Mouse (Mus musculus) lung, postnatal 0 days (tissue): ENCODE results near the gene Poldip2.

ENCODE experiments used
- CTCF ChIP-seq: IDR thresholded peaks from 2 replicates; pipeline ENCODE4 v1.5.1; 2016; ENCODE audit warnings: antibody characterized with exemption, mild to moderate bottlenecking
- EP300 ChIP-seq: IDR thresholded peaks from 2 replicates; pipeline ENCODE4 v1.6.1; 2016; ENCODE audit warnings: antibody characterized with exemption, mild to moderate bottlenecking, control low read depth

DNA sequence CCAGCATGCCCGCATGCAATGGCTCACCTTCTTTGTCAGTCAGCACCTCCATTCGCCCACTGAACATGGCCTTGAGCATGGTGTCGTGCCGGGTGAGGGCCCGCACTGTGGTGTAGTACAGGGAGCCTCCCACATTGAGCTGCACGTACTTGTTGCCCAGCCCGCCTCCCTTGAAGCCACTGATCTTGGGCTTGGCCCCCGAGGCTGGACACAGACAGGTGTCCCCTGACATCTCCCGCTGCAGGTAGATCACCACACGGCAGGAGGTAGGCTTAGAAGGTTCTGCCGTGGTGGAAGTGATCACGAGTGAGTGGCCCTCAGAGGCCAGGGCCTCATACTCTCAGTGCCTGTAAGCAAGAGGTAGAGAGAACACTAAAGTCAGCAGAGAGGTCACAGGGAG is 18.0 kb downstream of the Poldip2 start:
- no peak for TF ChIP-seq CTCF
- TF ChIP-seq EP300, result no peak
